Mouse (Mus musculus) limb, embryonic 15.5 days (tissue): ENCODE results near the gene Car3. TPM values are rescaled to one million over a fixed set of nuclear protein-coding genes. Genes with fewer than 3 reads are reported as not detected.
A peak's percentile ranks its signal among the peaks of the same experiment; 100 is the strongest.

ENCODE experiments used
- ATAC-seq: fragments of 200-750 bp; cut with Nextera tagmentation; 2 replicates; pipeline ENCODE4 v1.8.0; 2017; ENCODE audit warnings: low read depth, moderate TSS enrichment; ENCODE audit not compliant: insufficient number of reproducible peaks, low FRiP score, low TSS enrichment
- H3K27ac ChIP-seq: fragments of 300-500 bp; sonication (generic); 2 replicates; pipeline ENCODE4 v1.5.1; 2015; ENCODE audit warnings: moderate library complexity, mild to moderate bottlenecking, inconsistent platforms
- H3K27me3 ChIP-seq: fragments of 300-500 bp; sonication (generic); 2 replicates; pipeline ENCODE4 v1.6.1; 2015; ENCODE audit warnings: inconsistent platforms
- H3K36me3 ChIP-seq: fragments of 300-500 bp; sonication (generic); 2 replicates; pipeline ENCODE4 v1.6.1; 2015; ENCODE audit warnings: inconsistent platforms
- H3K4me1 ChIP-seq: fragments of 300-500 bp; sonication (generic); 2 replicates; pipeline ENCODE4 v1.6.1; 2015; ENCODE audit warnings: inconsistent platforms
- H3K4me2 ChIP-seq: fragments of 300-500 bp; sonication (generic); 2 replicates; pipeline ENCODE4 v1.6.1; 2015; ENCODE audit warnings: mild to moderate bottlenecking, inconsistent platforms
- H3K4me3 ChIP-seq: fragments of 300-500 bp; sonication (generic); 2 replicates; pipeline ENCODE4 v1.5.1; 2015; ENCODE audit warnings: mild to moderate bottlenecking, inconsistent platforms
- H3K9ac ChIP-seq: fragments of 300-500 bp; sonication (generic); 2 replicates; pipeline ENCODE4 v1.6.1; 2015; ENCODE audit warnings: inconsistent platforms
- H3K9me3 ChIP-seq: fragments of 300-500 bp; sonication (generic); 2 replicates; pipeline ENCODE4 v1.6.1; 2016; ENCODE audit warnings: inconsistent platforms
- WGBS: fragments of 180-500 bp; shearing (Covaris S2); methylation state at CpG from one replicate; pipeline ENCODE4 v1.1.7; 2015; 5-methylcytosine and 5-hydroxymethylcytosine counted together
- polyA plus RNA-seq: library from polyadenylated mRNA; unstranded; fragments of >200 nt; fragmentation: Nextera tagmentation; extraction: Ambion mirVana; gene quantifications from 2 replicates; pipeline ENCODE4 v1.2.1, GENCODE M21; 2015

Gene Car3
- polyA plus RNA-seq, 1 experiment from 2014 or later, result 38.7 TPM

- no peak for ATAC-seq
- peaks cover 9% of the 10 kb centered on the region for H3K4me1 ChIP-seq
- no peaks in the 10 kb centered on the region for H3K9me3 ChIP-seq
- WGBS, result 73% methylated on average over 3 of the region's 3 CpGs
- no peaks in the 10 kb centered on the region for H3K36me3 ChIP-seq
- H3K4me3 ChIP-seq, result no peak overlapping the region
- no peak overlapping the region for H3K4me2 ChIP-seq
- no peak overlapping the region for H3K27ac ChIP-seq
- H3K27me3 ChIP-seq, result no peaks in the 10 kb centered on the region
- no peak overlapping the region for H3K9ac ChIP-seq
Observed at GRCm38 (mm10) chr3:14860291-14860690, 3.0 kb upstream of the Car3 start.

GRCm38 (mm10) chr3:14861165-14861564, 2.1 kb upstream of the Car3 start:
- H3K4me3 ChIP-seq, result no peak overlapping the region
- no peak for ATAC-seq
- H3K36me3 ChIP-seq, result no peaks in the 10 kb centered on the region
- H3K4me2 ChIP-seq, result no peak overlapping the region
- H3K4me1 ChIP-seq, result peaks cover 9% of the 10 kb centered on the region
- no peak overlapping the region for H3K27ac ChIP-seq
- H3K9ac ChIP-seq, result no peak overlapping the region
- no peaks in the 10 kb centered on the region for H3K9me3 ChIP-seq
- 81% methylated on average over 1 of the region's 1 CpGs for WGBS
- H3K27me3 ChIP-seq, result no peaks in the 10 kb centered on the region

GRCm38 (mm10) chr3:14861787-14862186, 1.5 kb upstream of the Car3 start:
- Histone ChIP-seq H3K36me3 (no peaks in the 10 kb centered on the region), H3K9me3 (no peaks in the 10 kb centered on the region), H3K9ac (no peak overlapping the region), H3K27me3 (no peaks in the 10 kb centered on the region), H3K4me2 (no peak overlapping the region), H3K4me1 (peaks cover 9% of the 10 kb centered on the region), H3K4me3 (no peak overlapping the region), H3K27ac (no peak overlapping the region)
- ATAC-seq, result no peak
- WGBS, result 40% methylated on average over 4 of the region's 4 CpGs

GRCm38 (mm10) chr3:14862654-14863021, 674 bp upstream of the Car3 start:
- peak overlapping the region; percentile 23 for H3K4me3 ChIP-seq
- no peaks in the 10 kb centered on the region for H3K27me3 ChIP-seq
- no peak overlapping the region; the same call in 1 of the 2 replicates for H3K9ac ChIP-seq
- H3K36me3 ChIP-seq, result no peaks in the 10 kb centered on the region
- H3K27ac ChIP-seq, result no peak overlapping the region
- peaks cover 9% of the 10 kb centered on the region for H3K4me1 ChIP-seq
- H3K9me3 ChIP-seq, result no peaks in the 10 kb centered on the region
- 1% methylated on average over 9 of the region's 9 CpGs for WGBS
- peak overlapping the region; percentile 59 for H3K4me2 ChIP-seq
- no peak for ATAC-seq

- Histone ChIP-seq H3K4me1 (peaks cover 9% of the 10 kb centered on the region), H3K27me3 (no peaks in the 10 kb centered on the region), H3K36me3 (no peaks in the 10 kb centered on the region), H3K4me2 (no peak overlapping the region), H3K27ac (no peak overlapping the region), H3K4me3 (no peak overlapping the region), H3K9ac (no peak overlapping the region), H3K9me3 (no peaks in the 10 kb centered on the region)
- no peak for ATAC-seq
- WGBS, result 86% methylated on average over 2 of the region's 2 CpGs
Observed at GRCm38 (mm10) chr3:14863922-14864321, 610 bp downstream of the Car3 start.

- Histone ChIP-seq H3K36me3 (no peaks in the 10 kb centered on the region), H3K9me3 (no peaks in the 10 kb centered on the region), H3K27ac (no peak overlapping the region), H3K4me2 (no peak overlapping the region), H3K9ac (no peak overlapping the region), H3K4me3 (no peak overlapping the region), H3K4me1 (peaks cover 9% of the 10 kb centered on the region), H3K27me3 (no peaks in the 10 kb centered on the region)
- ATAC-seq, result no peak
- 64% methylated on average over 2 of the region's 2 CpGs for WGBS
Observed at GRCm38 (mm10) chr3:14865941-14866340, 2.6 kb downstream of the Car3 start.

- no peak for ATAC-seq
- no peaks in the 10 kb centered on the region for H3K9me3 ChIP-seq
- no peaks in the 10 kb centered on the region for H3K4me1 ChIP-seq
- H3K4me2 ChIP-seq, result no peak overlapping the region
- H3K27me3 ChIP-seq, result no peaks in the 10 kb centered on the region
- no peak overlapping the region for H3K4me3 ChIP-seq
- H3K9ac ChIP-seq, result no peak overlapping the region
- no peaks in the 10 kb centered on the region for H3K36me3 ChIP-seq
- 31% methylated on average over 11 of the region's 11 CpGs for WGBS
- H3K27ac ChIP-seq, result no peak overlapping the region
Observed at GRCm38 (mm10) chr3:14869779-14870178, 6.5 kb downstream of the Car3 start.

- no peaks in the 10 kb centered on the region for H3K27me3 ChIP-seq
- no peaks in the 10 kb centered on the region for H3K9me3 ChIP-seq
- H3K27ac ChIP-seq, result no peak overlapping the region
- no peaks in the 10 kb centered on the region for H3K36me3 ChIP-seq
- no peak overlapping the region for H3K4me2 ChIP-seq
- H3K4me1 ChIP-seq, result no peaks in the 10 kb centered on the region
- H3K9ac ChIP-seq, result no peak overlapping the region
- no peak for ATAC-seq
- 50% methylated on average over 1 of the region's 1 CpGs for WGBS
- no peak overlapping the region for H3K4me3 ChIP-seq
Observed at GRCm38 (mm10) chr3:14870528-14870927, 7.2 kb downstream of the Car3 start.

- H3K36me3 ChIP-seq, result no peaks in the 10 kb centered on the region
- H3K4me2 ChIP-seq, result no peak overlapping the region
- H3K9me3 ChIP-seq, result no peaks in the 10 kb centered on the region
- H3K27ac ChIP-seq, result no peak overlapping the region
- H3K9ac ChIP-seq, result no peak overlapping the region
- no peaks in the 10 kb centered on the region for H3K27me3 ChIP-seq
- H3K4me1 ChIP-seq, result no peaks in the 10 kb centered on the region
- no peak overlapping the region for H3K4me3 ChIP-seq
- 45% methylated on average over 7 of the region's 7 CpGs for WGBS
- no peak for ATAC-seq
Observed at GRCm38 (mm10) chr3:14871386-14871785, 8.1 kb downstream of the Car3 start.

GRCm38 (mm10) chr3:14874402-14875040, 11.2 kb downstream of the Car3 start:
- H3K4me2 ChIP-seq, result no peak overlapping the region
- no peak for ATAC-seq

GRCm38 (mm10) chr3:14876325-14876918, 13.1 kb downstream of the Car3 start:
- no peak for ATAC-seq

More at GRCm38 (mm10) chr3:14874402-14875040, 11.2 kb downstream of the Car3 start:
- Histone ChIP-seq H3K36me3 (no peaks in the 10 kb centered on the region), H3K4me1 (no peaks in the 10 kb centered on the region), H3K9me3 (no peaks in the 10 kb centered on the region), H3K27me3 (no peaks in the 10 kb centered on the region), H3K9ac (no peak overlapping the region), H3K27ac (no peak overlapping the region), H3K4me3 (no peak overlapping the region)
- 41% methylated on average over 8 of the region's 8 CpGs for WGBS

GRCm38 (mm10) chr3:14877251-14877909, 14.1 kb downstream of the Car3 start:
- no peak overlapping the region for H3K4me2 ChIP-seq
- WGBS, result 76% methylated on average over 7 of the region's 7 CpGs
- H3K9ac ChIP-seq, result no peak overlapping the region
- ATAC-seq, result no peak
- H3K9me3 ChIP-seq, result no peaks in the 10 kb centered on the region
- no peak overlapping the region for H3K4me3 ChIP-seq
- H3K36me3 ChIP-seq, result no peaks in the 10 kb centered on the region
- no peaks in the 10 kb centered on the region for H3K4me1 ChIP-seq
- no peaks in the 10 kb centered on the region for H3K27me3 ChIP-seq
- no peak overlapping the region for H3K27ac ChIP-seq

More at GRCm38 (mm10) chr3:14876325-14876918, 13.1 kb downstream of the Car3 start:
- H3K9ac ChIP-seq, result no peak overlapping the region
- H3K27me3 ChIP-seq, result no peaks in the 10 kb centered on the region
- H3K4me3 ChIP-seq, result no peak overlapping the region
- 55% methylated on average over 9 of the region's 9 CpGs for WGBS
- H3K4me2 ChIP-seq, result no peak overlapping the region
- no peaks in the 10 kb centered on the region for H3K9me3 ChIP-seq
- H3K36me3 ChIP-seq, result no peaks in the 10 kb centered on the region
- no peaks in the 10 kb centered on the region for H3K4me1 ChIP-seq
- H3K27ac ChIP-seq, result no peak overlapping the region
